Mouse (Mus musculus) myocyte (in vitro differentiated cells): ENCODE results near the gene Zbtb20. TPM values are rescaled to one million over a fixed set of nuclear protein-coding genes. Genes with fewer than 3 reads are reported as not detected.

Experiments
- H3K27me3 ChIP-seq: one replicate; pipeline ENCODE4 v1.6.1; 2011; ENCODE audit not compliant: control insufficient read depth, insufficient read depth, insufficient read length
- H3K36me3 ChIP-seq: one replicate; pipeline ENCODE4 v1.6.1; 2011; ENCODE audit not compliant: control insufficient read depth, insufficient read depth
- H3K4me2 ChIP-seq: one replicate; pipeline ENCODE4 v1.6.1; 2011; ENCODE audit warnings: low read depth, control low read depth
- H3K4me3 ChIP-seq: one replicate; pipeline ENCODE4 v1.5.1; 2011; ENCODE audit warnings: mild to moderate bottlenecking, control low read depth, moderate library complexity
- H3K79me2 ChIP-seq: one replicate; pipeline ENCODE4 v1.6.1; 2011; ENCODE audit not compliant: control insufficient read depth, insufficient read depth
- H3ac ChIP-seq: one replicate; pipeline ENCODE4 v1.6.1; 2011; ENCODE audit not compliant: control insufficient read depth, insufficient read length
- CEBPB ChIP-seq: IDR thresholded peaks from 2 replicates; pipeline ENCODE4 v1.6.1; 2011; ENCODE audit warnings: mild to moderate bottlenecking, moderate library complexity; ENCODE audit not compliant: poor library complexity, insufficient read depth, severe bottlenecking
- E2F4 ChIP-seq: IDR thresholded peaks from one replicate; pipeline ENCODE4 v1.6.1; 2011; ENCODE audit warnings: mild to moderate bottlenecking, control low read depth, moderate library complexity; ENCODE audit not compliant: insufficient read depth
- MAX ChIP-seq: IDR thresholded peaks from one replicate; pipeline ENCODE4 v1.6.1; 2011; ENCODE audit warnings: low read depth, mild to moderate bottlenecking, control low read depth
- MYOD1 ChIP-seq, 3 experiments: IDR thresholded peaks; one replicate each; pipeline ENCODE4 v1.6.1; 2011; ENCODE audit warnings: control low read depth in 2 of 3, low read depth in 2 of 3, mild to moderate bottlenecking in 2 of 3, moderate library complexity in 1 of 3; ENCODE audit not compliant: insufficient read length in 2 of 3, control insufficient read depth in 1 of 3
- MYOG ChIP-seq, 3 experiments: IDR thresholded peaks; one replicate each; pipeline ENCODE4 v1.6.1; 2011; ENCODE audit warnings: control low read depth in 2 of 3, low read depth in 2 of 3, mild to moderate bottlenecking in 2 of 3; ENCODE audit not compliant: insufficient read length in 2 of 3, control insufficient read depth in 1 of 3, insufficient read depth in 1 of 3
- POLR2A ChIP-seq: IDR thresholded peaks from one replicate; pipeline ENCODE4 v1.6.1; 2011; ENCODE audit warnings: low read depth, mild to moderate bottlenecking, control low read depth, moderate library complexity; ENCODE audit not compliant: insufficient read length
- POLR2AphosphoS2 ChIP-seq: IDR thresholded peaks from one replicate; pipeline ENCODE4 v1.6.1; 2011; ENCODE audit warnings: low read depth, control low read depth; ENCODE audit not compliant: insufficient read length
- REST ChIP-seq: IDR thresholded peaks from one replicate; pipeline ENCODE4 v1.6.1; 2011; ENCODE audit warnings: mild to moderate bottlenecking, control low read depth, moderate library complexity; ENCODE audit not compliant: insufficient read depth, insufficient read length
- SRF ChIP-seq: IDR thresholded peaks from one replicate; pipeline ENCODE4 v1.6.1; 2011; ENCODE audit warnings: low read depth; ENCODE audit not compliant: control insufficient read depth, insufficient read length
- TCF12 ChIP-seq: IDR thresholded peaks from one replicate; pipeline ENCODE4 v1.6.1; 2011; ENCODE audit warnings: mild to moderate bottlenecking, control low read depth; ENCODE audit not compliant: poor library complexity, insufficient read depth, severe bottlenecking
- TCF3 ChIP-seq: IDR thresholded peaks from one replicate; pipeline ENCODE4 v1.6.1; 2011; ENCODE audit warnings: low read depth, control low read depth; ENCODE audit not compliant: insufficient read length
- USF1 ChIP-seq: IDR thresholded peaks from one replicate; pipeline ENCODE4 v1.6.1; 2011; ENCODE audit warnings: low read depth, mild to moderate bottlenecking, control low read depth, moderate library complexity
- polyA plus RNA-seq: library from polyadenylated mRNA; unstranded; fragments of >200 nt; fragmentation: generic; extraction: Trizol; gene quantifications from one replicate; pipeline ENCODE4 v1.2.1, GENCODE M21; 2012; ENCODE audit warnings: missing spikeins

The Zbtb20 gene
- polyA plus RNA-seq, 1 experiment, result 5.0 TPM

- TF ChIP-seq TCF3 (no peak), MYOD1 (IDR thresholded peaks at IDR 0.05; ENCODE audit: control insufficient read depth in 1 of 3, insufficient read length in 2 of 3, low read depth in 2 of 3) (no peak), POLR2A (no peak), MYOG (IDR thresholded peaks at IDR 0.05; ENCODE audit: control insufficient read depth in 1 of 3, insufficient read depth in 1 of 3, insufficient read length in 2 of 3, low read depth in 2 of 3) (no peak), POLR2AphosphoS2 (no peak), E2F4 (no peak), USF1 (no peak), REST (no peak), MAX (no peak), TCF12 (no peak), CEBPB (no peak)
- Histone ChIP-seq H3K27me3 (no peaks in the 10 kb centered on the region), H3K4me2 (no peak overlapping the region), H3K36me3 (no peaks in the 10 kb centered on the region), H3K4me3 (no peak overlapping the region), H3K79me2 (no peaks in the 10 kb centered on the region), H3ac (no peak overlapping the region)
These were observed 465.0 kb downstream of the Zbtb20 start for GRCm38 (mm10) chr16:43340712-43341111.

- no peak overlapping the region for H3ac ChIP-seq
- H3K4me3 ChIP-seq, result no peak overlapping the region
- no peak for TF ChIP-seq POLR2AphosphoS2
- TF ChIP-seq E2F4, result no peak
- TF ChIP-seq REST, result no peak
- no peak for TF ChIP-seq SRF
- no peak for TF ChIP-seq USF1
- TF ChIP-seq TCF12, result no peak
- no peaks in the 10 kb centered on the region for H3K79me2 ChIP-seq
- no peak overlapping the region for H3K4me2 ChIP-seq
- H3K27me3 ChIP-seq, result no peaks in the 10 kb centered on the region
- H3K36me3 ChIP-seq, result no peaks in the 10 kb centered on the region
These were observed 466.3 kb downstream of the Zbtb20 start for GRCm38 (mm10) chr16:43341916-43342455.

- Histone ChIP-seq H3K4me3 (no peak overlapping the region), H3ac (no peak overlapping the region), H3K79me2 (no peaks in the 10 kb centered on the region), H3K36me3 (no peaks in the 10 kb centered on the region), H3K4me2 (no peak overlapping the region), H3K27me3 (no peaks in the 10 kb centered on the region)
- TF ChIP-seq POLR2A, result no peak
- peak; percentile 9 for TF ChIP-seq USF1
- no peak for TF ChIP-seq MYOG (IDR thresholded peaks at IDR 0.05; ENCODE audit: control insufficient read depth in 1 of 3, insufficient read depth in 1 of 3, insufficient read length in 2 of 3, low read depth in 2 of 3)
- no peak for TF ChIP-seq MYOD1 (IDR thresholded peaks at IDR 0.05; ENCODE audit: control insufficient read depth in 1 of 3, insufficient read length in 2 of 3, low read depth in 2 of 3)
- TF ChIP-seq POLR2AphosphoS2, result no peak
- TF ChIP-seq E2F4, result no peak
- TF ChIP-seq TCF12, result no peak
- TF ChIP-seq SRF, result no peak
These were observed 470.4 kb downstream of the Zbtb20 start for GRCm38 (mm10) chr16:43346094-43346493.

- no peaks in the 10 kb centered on the region for H3K79me2 ChIP-seq
- no peak for TF ChIP-seq POLR2A
- H3K36me3 ChIP-seq, result no peaks in the 10 kb centered on the region
- no peak overlapping the region for H3K4me3 ChIP-seq
- no peak overlapping the region for H3ac ChIP-seq
- no peak overlapping the region for H3K4me2 ChIP-seq
- H3K27me3 ChIP-seq, result no peaks in the 10 kb centered on the region
These were observed 480.3 kb downstream of the Zbtb20 start for GRCm38 (mm10) chr16:43355776-43356645.

- H3K4me3 ChIP-seq, result no peak overlapping the region
- no peaks in the 10 kb centered on the region for H3K36me3 ChIP-seq
- no peak overlapping the region for H3ac ChIP-seq
- TF ChIP-seq MYOD1 (IDR thresholded peaks at IDR 0.05; ENCODE audit: control insufficient read depth in 1 of 3, insufficient read length in 2 of 3, low read depth in 2 of 3) (no peak), E2F4 (no peak), TCF12 (no peak), REST (no peak), POLR2A (no peak), SRF (no peak), POLR2AphosphoS2 (no peak), TCF3 (no peak), MAX (no peak), USF1 (no peak), MYOG (IDR thresholded peaks at IDR 0.05; ENCODE audit: control insufficient read depth in 1 of 3, insufficient read depth in 1 of 3, insufficient read length in 2 of 3, low read depth in 2 of 3) (no peak), CEBPB (no peak)
- peaks cover 11% of the 10 kb centered on the region for H3K79me2 ChIP-seq
- no peaks in the 10 kb centered on the region for H3K27me3 ChIP-seq
- H3K4me2 ChIP-seq, result no peak overlapping the region
These were observed 483.9 kb downstream of the Zbtb20 start for GRCm38 (mm10) chr16:43359546-43359945.
